Mouse (Mus musculus) embryonic facial prominence, embryonic 14.5 days (tissue): ENCODE measurements at regions not wholly inside any gene's neighbourhood (a gene's known extent, or its start where the extent isn't known, plus 50 kb on each side); places are given as distances from the start of the nearest gene placed in this dataset.
A peak's percentile ranks its signal among the peaks of the same experiment; 100 is the strongest.

ENCODE experiments used
- ATAC-seq: fragments of 200-750 bp; cut with Nextera tagmentation; 2 replicates; pipeline ENCODE4 v1.8.0; 2017; ENCODE audit warnings: low read depth, moderate number of reproducible peaks, moderate TSS enrichment
- DNase-seq: peaks from one replicate; pipeline ENCODE4 v3.0.0-alpha.2; 2015; ENCODE audit warnings: low spot score
- H3K27ac ChIP-seq: fragments of 300-500 bp; sonication (generic); replicated peaks from 2 replicates; pipeline ENCODE4 v1.5.1; 2014; ENCODE audit warnings: low read depth, mild to moderate bottlenecking, low read length, moderate library complexity
- H3K27me3 ChIP-seq: fragments of 300-500 bp; sonication (generic); replicated peaks from 2 replicates; pipeline ENCODE4 v1.6.1; 2014; ENCODE audit warnings: low read length; ENCODE audit not compliant: control insufficient read depth, insufficient read depth
- H3K36me3 ChIP-seq: fragments of 300-500 bp; sonication (generic); 2 replicates; pipeline ENCODE4 v1.6.1; 2014; ENCODE audit warnings: low read length, mixed read lengths; ENCODE audit not compliant: control insufficient read depth, insufficient read depth
- H3K4me1 ChIP-seq: fragments of 300-500 bp; sonication (generic); 2 replicates; pipeline ENCODE4 v1.6.1; 2014; ENCODE audit warnings: antibody characterized with exemption, low read length; ENCODE audit not compliant: control insufficient read depth, insufficient read depth
- H3K4me2 ChIP-seq: fragments of 300-500 bp; sonication (generic); 2 replicates; pipeline ENCODE4 v1.6.1; 2014; ENCODE audit warnings: low read depth, mild to moderate bottlenecking, low read length, moderate library complexity, mixed read lengths
- H3K4me3 ChIP-seq: fragments of 300-500 bp; sonication (generic); 2 replicates; pipeline ENCODE4 v1.5.1; 2014; ENCODE audit warnings: low read depth, mild to moderate bottlenecking, low read length
- H3K9ac ChIP-seq: fragments of 300-500 bp; sonication (generic); 2 replicates; pipeline ENCODE4 v1.6.1; 2014; ENCODE audit warnings: low read depth, mild to moderate bottlenecking, low read length, moderate library complexity, mixed read lengths
- H3K9me3 ChIP-seq: fragments of 300-500 bp; sonication (generic); 2 replicates; pipeline ENCODE4 v1.6.1; 2016; ENCODE audit warnings: low read length; ENCODE audit not compliant: control insufficient read depth
- WGBS: fragments of 180-500 bp; shearing (Covaris S2); extraction: QIAGEN DNeasy Blood & Tissue Kit; methylation state at CpG from one replicate; pipeline ENCODE4 v1.1.7; 2014; 5-methylcytosine and 5-hydroxymethylcytosine counted together

DNA sequence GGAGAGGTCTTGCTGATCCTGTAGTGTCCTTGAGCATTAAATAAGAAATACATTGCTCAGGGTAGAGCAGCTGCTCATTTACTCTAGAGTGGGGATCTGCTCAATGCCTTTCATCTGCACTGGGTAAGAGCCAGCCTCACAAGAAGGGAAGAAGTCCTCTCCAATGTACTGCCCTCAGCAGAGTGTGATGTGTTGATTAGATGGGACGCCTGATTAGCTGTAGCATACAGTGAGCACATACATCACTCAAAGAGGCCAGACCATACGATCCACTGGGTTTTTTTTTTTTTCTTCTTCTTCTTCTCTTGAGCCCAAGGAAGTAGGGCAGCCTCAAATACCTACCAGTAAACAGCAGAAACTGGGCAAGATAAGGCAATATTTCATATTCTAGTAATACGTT, 140.7 kb downstream of the Ube2e3 start:
- ATAC-seq: no peak

DNA sequence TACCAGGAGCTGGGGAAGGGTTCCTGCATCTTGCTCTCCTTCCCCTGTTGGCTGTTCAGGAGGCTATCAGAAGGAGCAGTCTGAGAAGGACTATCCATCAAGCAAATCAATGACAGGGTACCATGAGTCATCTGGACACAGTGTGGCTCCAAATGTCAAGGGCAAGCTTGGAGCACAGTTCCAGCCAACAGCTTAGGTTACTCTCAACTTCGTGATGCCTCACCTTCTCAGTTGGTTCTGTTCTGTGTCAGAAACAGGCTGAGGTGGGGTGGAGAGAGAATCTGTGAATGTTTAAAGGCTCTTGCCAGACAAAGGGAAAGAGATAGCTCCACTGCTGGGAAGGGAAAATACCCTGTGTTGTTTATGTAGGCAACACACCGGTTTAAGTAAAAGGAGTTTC, 141.9 kb downstream of the Ube2e3 start:
- no peaks in the 10 kb centered on the region; the same call in 1 of the 2 replicates for H3K4me1 ChIP-seq
- no peaks in the 10 kb centered on the region for H3K27me3 ChIP-seq
- no peak overlapping the region for H3K4me2 ChIP-seq
- peak overlapping the region; percentile 25; the same call in 1 of the 2 replicates for H3K27ac ChIP-seq
- ATAC-seq (no peak), DNase-seq (no peak)
- no peak overlapping the region for H3K4me3 ChIP-seq
- no peak overlapping the region for H3K9ac ChIP-seq
- WGBS: 37% methylated on average over 2 of the region's 2 CpGs
- H3K9me3 ChIP-seq: peaks cover 5% of the 10 kb centered on the region; the same call in 1 of the 2 replicates
- no peaks in the 10 kb centered on the region for H3K36me3 ChIP-seq

More for the DNA sequence above, 140.7 kb downstream of the Ube2e3 start:
- DNase-seq: no peak
- Histone ChIP-seq H3K4me3 (no peak overlapping the region), H3K9me3 (no peaks in the 10 kb centered on the region), H3K4me1 (no peaks in the 10 kb centered on the region; the same call in 1 of the 2 replicates), H3K36me3 (no peaks in the 10 kb centered on the region), H3K9ac (no peak overlapping the region), H3K27ac (no peak overlapping the region), H3K27me3 (no peaks in the 10 kb centered on the region), H3K4me2 (no peak overlapping the region)
- WGBS: 89% methylated on average over 3 of the region's 3 CpGs

DNA sequence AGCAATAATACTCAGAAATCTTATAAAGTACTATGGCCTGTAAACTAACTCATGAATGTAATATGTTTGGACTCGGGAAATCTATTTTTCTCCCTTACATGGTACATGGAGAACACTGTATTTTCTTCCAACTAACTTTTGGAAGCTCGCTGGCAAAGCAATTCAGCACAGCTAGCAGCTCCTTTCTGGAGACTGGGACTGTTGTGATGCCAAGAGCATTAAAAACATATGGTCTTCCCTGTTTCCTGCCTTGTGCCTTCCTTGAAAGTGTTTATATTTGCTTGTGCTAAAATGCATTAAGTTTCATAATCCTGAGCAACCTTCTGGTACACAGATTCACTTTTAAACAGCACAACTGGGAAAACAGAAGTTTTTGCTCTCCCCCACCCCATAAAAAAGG, 142.3 kb downstream of the Ube2e3 start:
- peak; percentile 71 for DNase-seq
- Histone ChIP-seq H3K4me3 (no peak overlapping the region), H3K36me3 (no peaks in the 10 kb centered on the region), H3K27ac (peak overlapping the region; percentile 25; the same call in 1 of the 2 replicates), H3K4me2 (no peak overlapping the region), H3K9me3 (peaks cover 5% of the 10 kb centered on the region; the same call in 1 of the 2 replicates), H3K9ac (no peak overlapping the region), H3K27me3 (no peaks in the 10 kb centered on the region), H3K4me1 (no peaks in the 10 kb centered on the region; the same call in 1 of the 2 replicates)
- 56% methylated on average over 2 of the region's 2 CpGs for WGBS
- ATAC-seq: no peak

DNA sequence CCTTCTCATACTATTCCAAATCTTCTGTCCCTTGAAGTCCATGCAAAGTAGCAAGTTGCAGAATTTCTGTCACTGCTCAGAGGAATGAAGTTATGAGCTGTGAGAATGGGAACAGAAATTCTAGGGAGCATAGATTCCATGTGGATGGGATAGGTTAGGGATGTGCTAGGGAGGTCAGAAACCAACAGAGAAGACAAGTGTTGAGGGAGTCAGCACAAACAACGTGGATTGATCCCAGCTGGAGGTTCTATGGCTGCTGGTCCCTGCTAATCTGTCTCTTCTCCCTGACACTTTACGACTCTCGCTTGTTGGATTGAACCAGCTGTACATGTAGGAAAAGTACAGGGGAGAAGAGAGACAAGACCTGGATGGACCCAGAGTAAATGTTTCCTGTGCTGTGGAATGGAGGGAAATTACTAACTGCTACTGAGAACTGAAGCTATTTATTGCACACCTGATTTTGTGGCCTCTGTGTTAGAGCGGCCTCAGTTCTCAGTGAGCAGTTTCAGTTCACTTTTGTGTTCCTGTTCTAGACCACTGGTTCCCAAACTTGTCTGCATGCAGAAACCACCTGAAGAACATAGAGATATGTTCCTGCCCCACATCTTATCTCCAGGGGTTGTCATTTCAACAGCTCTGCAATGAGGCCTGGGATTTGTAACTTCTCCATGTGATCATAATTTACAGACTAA, 151.0 kb downstream of the Ube2e3 start:
- Histone ChIP-seq H3K4me3 (no peak overlapping the region), H3K27me3 (no peaks in the 10 kb centered on the region), H3K36me3 (no peaks in the 10 kb centered on the region), H3K27ac (no peak overlapping the region), H3K9me3 (peaks cover 5% of the 10 kb centered on the region; the same call in 1 of the 2 replicates), H3K4me2 (no peak overlapping the region), H3K9ac (no peak overlapping the region), H3K4me1 (no peaks in the 10 kb centered on the region)
- no peak for DNase-seq
- WGBS: 75% methylated on average over 4 of the region's 4 CpGs
- no peak for ATAC-seq

DNA sequence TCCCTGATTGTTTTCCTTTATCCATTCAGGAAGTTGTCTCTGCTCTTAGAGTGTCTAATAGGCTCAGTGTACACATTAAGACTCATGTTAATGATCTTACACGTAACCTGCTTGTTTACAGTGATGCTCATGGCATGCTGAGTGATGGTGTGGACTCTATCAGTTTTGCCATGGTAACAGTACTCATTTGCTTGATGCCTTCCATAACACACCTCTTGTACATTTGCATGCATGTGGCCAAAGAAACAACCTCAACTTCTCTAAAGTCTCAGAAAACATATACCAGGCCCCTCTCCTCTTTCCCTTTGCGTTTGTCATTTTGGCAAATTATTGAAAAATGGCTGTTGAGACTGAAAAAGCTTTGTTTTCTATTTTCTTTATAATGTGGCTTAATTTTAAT, 155.0 kb downstream of the Ube2e3 start:
- no peak overlapping the region for H3K27ac ChIP-seq
- ATAC-seq (no peak), DNase-seq (no peak)
- H3K4me2 ChIP-seq: no peak overlapping the region
- no peaks in the 10 kb centered on the region for H3K36me3 ChIP-seq
- no peaks in the 10 kb centered on the region for H3K9me3 ChIP-seq
- no peaks in the 10 kb centered on the region for H3K4me1 ChIP-seq
- H3K9ac ChIP-seq: no peak overlapping the region
- H3K4me3 ChIP-seq: no peak overlapping the region
- H3K27me3 ChIP-seq: no peaks in the 10 kb centered on the region
- 87% methylated on average over 2 of the region's 2 CpGs for WGBS

DNA sequence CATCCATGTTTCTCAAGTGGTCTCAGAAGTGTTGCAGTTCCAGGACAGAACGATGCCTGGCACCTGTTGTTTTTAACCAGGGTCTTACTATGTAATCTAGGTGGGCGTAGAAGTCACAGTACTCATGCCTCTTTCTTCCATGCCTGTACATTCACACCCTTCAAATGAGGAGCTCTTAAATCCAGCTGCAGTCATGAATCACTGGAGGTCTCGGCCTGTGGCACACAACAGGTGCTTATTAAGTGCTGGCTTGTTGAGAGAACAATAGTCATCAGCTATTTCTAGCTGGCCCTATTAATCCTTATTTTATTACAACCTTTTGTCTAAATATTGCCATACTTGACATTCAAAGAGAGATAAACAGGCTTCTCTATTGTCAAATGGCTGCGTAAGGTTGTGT, 157.8 kb downstream of the Ube2e3 start:
- DNase-seq (peak; percentile 45), ATAC-seq (no peak)
- no peak overlapping the region for H3K27ac ChIP-seq
- WGBS: 77% methylated on average over 4 of the region's 4 CpGs
- H3K4me2 ChIP-seq: no peak overlapping the region
- no peaks in the 10 kb centered on the region for H3K9me3 ChIP-seq
- H3K36me3 ChIP-seq: no peaks in the 10 kb centered on the region
- no peak overlapping the region for H3K4me3 ChIP-seq
- no peaks in the 10 kb centered on the region for H3K27me3 ChIP-seq
- H3K4me1 ChIP-seq: no peaks in the 10 kb centered on the region
- no peak overlapping the region for H3K9ac ChIP-seq

DNA sequence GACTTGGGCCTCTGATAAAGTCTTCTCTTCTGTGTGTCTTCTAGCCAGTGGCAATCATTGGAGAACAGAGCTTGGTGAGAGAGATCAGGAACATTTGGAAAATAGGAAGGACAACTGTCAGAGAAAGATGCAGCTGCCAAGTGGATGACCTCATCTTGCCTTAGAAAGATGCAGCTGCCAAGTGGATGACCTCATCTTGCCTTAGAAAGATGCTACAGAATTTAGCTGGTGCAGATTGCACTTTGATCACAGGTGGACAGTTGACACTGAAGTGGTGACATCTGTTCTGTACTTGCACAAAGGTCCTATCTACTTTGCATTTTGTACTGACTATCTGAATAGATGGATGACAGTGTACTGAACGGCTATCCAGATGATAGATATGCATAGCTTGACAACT, 163.1 kb downstream of the Ube2e3 start:
- no peaks in the 10 kb centered on the region for H3K36me3 ChIP-seq
- ATAC-seq: no peak
- no peak overlapping the region for H3K9ac ChIP-seq
- H3K9me3 ChIP-seq: no peaks in the 10 kb centered on the region
- peak; percentile 39 for DNase-seq
- no peak overlapping the region for H3K4me2 ChIP-seq
- WGBS: 77% methylated on average over 1 of the region's 1 CpGs
- no peaks in the 10 kb centered on the region for H3K27me3 ChIP-seq
- no peaks in the 10 kb centered on the region for H3K4me1 ChIP-seq
- H3K4me3 ChIP-seq: no peak overlapping the region
- H3K27ac ChIP-seq: no peak overlapping the region

DNA sequence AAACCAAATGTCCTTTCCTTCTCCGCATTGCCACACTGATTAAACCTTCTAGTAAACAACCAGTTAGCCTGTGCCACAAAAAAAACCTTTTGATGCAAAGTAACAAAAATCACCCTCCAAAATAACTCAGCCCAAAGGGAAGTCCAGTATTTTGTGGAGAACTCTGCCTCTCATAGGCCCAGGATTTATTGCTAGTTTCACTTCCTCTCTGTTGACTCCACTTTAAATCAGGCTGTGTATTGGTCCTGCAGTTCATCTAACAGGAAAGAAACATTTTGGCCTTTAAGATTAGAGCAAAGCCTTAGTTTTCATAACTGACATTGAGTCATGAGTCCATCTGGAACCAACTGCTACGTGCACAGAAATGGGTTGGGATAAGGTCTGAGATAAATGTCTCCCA, 168.4 kb downstream of the Ube2e3 start:
- 86% methylated on average over 2 of the region's 2 CpGs for WGBS
- DNase-seq: no peak

DNA sequence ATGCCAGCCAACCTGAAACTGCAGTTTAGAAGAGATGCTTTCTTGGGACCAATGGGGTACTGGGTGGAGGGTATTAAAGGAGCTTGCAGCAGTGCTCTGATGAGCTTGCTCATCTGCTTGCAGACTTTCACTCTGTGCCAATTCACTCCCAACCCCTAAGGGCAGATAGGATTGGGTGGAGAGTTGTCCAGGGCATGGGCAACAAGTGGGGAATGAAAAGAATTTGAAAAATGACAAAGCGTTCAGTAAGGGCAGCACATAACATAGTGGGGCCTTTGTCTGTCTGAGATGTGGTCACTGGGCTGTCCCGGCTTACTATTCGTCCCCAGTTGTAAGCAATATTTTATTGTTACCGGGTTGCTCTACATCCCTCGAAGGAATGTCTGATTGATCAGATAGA, 170.7 kb downstream of the Ube2e3 start:
- H3K9ac ChIP-seq: no peak overlapping the region

More for the DNA sequence above, 168.4 kb downstream of the Ube2e3 start:
- Histone ChIP-seq H3K9me3 (no peaks in the 10 kb centered on the region), H3K27ac (no peak overlapping the region), H3K27me3 (no peaks in the 10 kb centered on the region), H3K4me2 (no peak overlapping the region), H3K9ac (no peak overlapping the region), H3K4me3 (no peak overlapping the region), H3K4me1 (no peaks in the 10 kb centered on the region), H3K36me3 (no peaks in the 10 kb centered on the region)
- ATAC-seq: no peak

More for the DNA sequence above, 170.7 kb downstream of the Ube2e3 start:
- WGBS: 26% methylated on average over 5 of the region's 5 CpGs
- ATAC-seq (peak; percentile 22; the same call in 1 of the 2 replicates), DNase-seq (no peak)
- no peaks in the 10 kb centered on the region for H3K36me3 ChIP-seq
- H3K4me3 ChIP-seq: no peak overlapping the region
- H3K4me2 ChIP-seq: no peak overlapping the region
- no peaks in the 10 kb centered on the region for H3K4me1 ChIP-seq
- no peaks in the 10 kb centered on the region for H3K27me3 ChIP-seq
- no peak overlapping the region for H3K27ac ChIP-seq
- no peaks in the 10 kb centered on the region for H3K9me3 ChIP-seq
